Mouse (Mus musculus): Measurements from ENCODE around the gene Cep112. TPM values are rescaled to one million over a fixed set of nuclear protein-coding genes. Genes with fewer than 3 reads are reported as not detected.
"Not testable (repeated sequence)": the region's sequence is repeated elsewhere in the genome, so short reads cannot be mapped to it uniquely, and the experiment has no call there.

Cep112 gene
- polyA plus RNA-seq, 1 experiment from 2014 or later = 12.4 TPM

DNA sequence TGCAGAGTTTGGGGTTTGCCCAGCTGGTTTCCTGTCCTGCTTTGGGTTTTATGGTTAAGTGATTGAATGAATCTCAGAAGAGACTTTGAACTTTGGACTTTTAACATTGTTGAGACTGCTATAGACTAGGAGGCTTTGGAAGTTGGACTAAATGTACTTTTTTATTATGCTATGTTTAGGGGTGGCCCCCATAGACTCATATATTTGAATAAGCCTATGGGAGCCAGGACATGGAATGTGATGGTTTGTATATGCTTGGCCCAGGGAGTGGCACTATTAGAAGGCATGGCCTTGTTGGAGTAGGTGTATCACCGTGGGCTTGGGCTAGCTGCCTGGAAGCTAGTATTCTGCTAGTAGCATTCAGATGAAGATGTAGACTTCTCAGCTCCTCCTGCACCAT is 446.3 kb downstream of the Cep112 start:
- not testable (repeated sequence) for DNase-seq (ENCODE audit: low spot score); H3K4me3 ChIP-seq (ENCODE audit: low read depth, low read length); H3K27ac ChIP-seq (ENCODE audit: low read depth, low read length); H3K9me3 ChIP-seq (ENCODE audit: control insufficient read depth, low read length); H3K36me3 ChIP-seq (ENCODE audit: control insufficient read depth, insufficient read depth, low read length); H3K27me3 ChIP-seq (ENCODE audit: control insufficient read depth, insufficient read depth, low read length); ATAC-seq (ENCODE audit: low FRiP score); H3K4me1 ChIP-seq (replicated peaks; ENCODE audit: control insufficient read depth, insufficient read depth, low read length); H3K9ac ChIP-seq (ENCODE audit: low read depth, low read length); H3K4me2 ChIP-seq (replicated peaks; ENCODE audit: low read depth, low read length)
- WGBS = 93% methylated on average over 1 of the region's 1 CpGs

DNA sequence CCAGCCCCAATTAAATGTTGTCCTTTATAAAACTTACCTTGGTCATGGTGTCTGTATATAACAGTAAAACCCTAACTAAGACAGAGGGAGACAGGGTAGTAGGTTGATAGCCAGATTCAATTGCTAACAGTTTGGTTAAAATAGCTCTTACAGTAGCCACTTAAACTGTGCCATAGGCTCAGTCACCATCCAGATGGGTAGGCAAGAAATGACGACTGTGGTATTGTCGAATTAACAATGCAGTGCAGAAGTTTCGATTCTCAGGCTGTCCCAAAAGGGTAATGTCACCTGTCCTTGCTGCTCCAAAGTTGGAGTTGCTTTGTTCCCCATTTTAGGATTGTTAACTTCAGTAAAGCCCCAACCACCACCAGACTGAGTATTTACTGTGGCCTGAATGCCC is 446.8 kb downstream of the Cep112 start:
- no peaks in the 10 kb centered on the region for H3K4me1 ChIP-seq (replicated peaks; ENCODE audit: control insufficient read depth, insufficient read depth, low read length)
- WGBS = 87% methylated on average over 3 of the region's 3 CpGs
- no peaks in the 10 kb centered on the region for H3K36me3 ChIP-seq (ENCODE audit: control insufficient read depth, insufficient read depth, low read length)

DNA sequence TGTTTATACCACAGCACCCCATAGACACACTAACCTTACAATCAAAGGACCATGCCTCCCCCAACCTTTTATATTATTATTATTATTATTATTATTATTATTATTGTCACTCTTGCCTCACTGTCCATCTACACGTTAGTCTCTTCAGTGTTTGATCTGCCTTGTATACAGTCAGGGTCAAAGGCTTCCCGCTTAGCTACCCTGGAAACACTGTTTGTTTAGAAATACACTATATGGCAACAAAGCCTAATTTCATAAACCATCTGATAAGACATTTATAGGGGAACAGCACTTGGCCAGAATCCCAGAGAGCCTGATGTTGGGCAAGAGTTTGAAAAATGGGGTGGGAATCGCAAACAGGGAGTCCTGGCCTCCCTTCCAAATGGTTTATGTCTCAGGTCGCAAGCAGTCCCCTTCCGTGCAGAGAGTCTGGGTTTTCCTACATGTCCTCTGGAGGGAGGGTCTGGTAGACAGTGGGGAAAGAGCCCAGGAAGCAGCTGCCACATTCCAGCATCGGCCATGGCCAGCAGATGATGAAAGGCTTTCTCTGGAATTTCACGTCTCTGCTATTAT is 451.7 kb downstream of the Cep112 start:
- Histone ChIP-seq H3K4me1 (replicated peaks; ENCODE audit: control insufficient read depth, insufficient read depth, low read length) (no peaks in the 10 kb centered on the region), H3K27ac (ENCODE audit: low read depth, low read length) (no peak overlapping the region), H3K4me3 (ENCODE audit: low read depth, low read length) (no peak overlapping the region), H3K9ac (ENCODE audit: low read depth, low read length) (no peak overlapping the region), H3K27me3 (ENCODE audit: control insufficient read depth, insufficient read depth, low read length) (no peaks in the 10 kb centered on the region), H3K4me2 (replicated peaks; ENCODE audit: low read depth, low read length) (no peak overlapping the region), H3K9me3 (ENCODE audit: control insufficient read depth, low read length) (no peaks in the 10 kb centered on the region), H3K36me3 (ENCODE audit: control insufficient read depth, insufficient read depth, low read length) (no peaks in the 10 kb centered on the region)
- ATAC-seq (ENCODE audit: low FRiP score) (no peak), DNase-seq (ENCODE audit: low spot score) (no peak)
- 85% methylated on average over 7 of the region's 7 CpGs for WGBS

More for the DNA sequence above, 446.8 kb downstream of the Cep112 start:
- Histone ChIP-seq H3K27ac (ENCODE audit: low read depth, low read length) (no peak overlapping the region), H3K4me3 (ENCODE audit: low read depth, low read length) (no peak overlapping the region), H3K9ac (ENCODE audit: low read depth, low read length) (no peak overlapping the region), H3K9me3 (ENCODE audit: control insufficient read depth, low read length) (no peaks in the 10 kb centered on the region), H3K27me3 (ENCODE audit: control insufficient read depth, insufficient read depth, low read length) (no peaks in the 10 kb centered on the region), H3K4me2 (replicated peaks; ENCODE audit: low read depth, low read length) (no peak overlapping the region)
- no peak for DNase-seq (ENCODE audit: low spot score)
- no peak for ATAC-seq (ENCODE audit: low FRiP score)

DNA sequence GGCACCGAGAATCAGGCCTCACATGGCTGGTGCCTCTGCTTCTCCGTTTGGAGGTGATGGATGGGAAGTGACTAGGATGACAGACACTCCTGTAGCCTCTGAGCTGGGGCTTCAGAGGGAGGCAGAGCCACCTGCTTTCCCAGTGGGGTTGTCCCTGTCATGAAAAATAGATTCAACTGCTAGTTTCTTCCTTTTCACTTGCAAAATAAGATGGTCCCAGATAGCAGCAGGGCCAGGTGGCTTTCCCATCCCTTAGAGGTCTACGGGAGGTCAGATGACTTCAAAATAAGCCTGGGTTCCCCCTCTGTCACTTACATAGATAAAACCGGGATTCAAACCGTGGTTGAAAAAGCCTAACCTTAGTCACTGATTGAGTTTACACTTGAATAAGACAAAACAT is 452.5 kb downstream of the Cep112 start:
- no peak overlapping the region for H3K4me2 ChIP-seq (replicated peaks; ENCODE audit: low read depth, low read length)
- H3K27me3 ChIP-seq (ENCODE audit: control insufficient read depth, insufficient read depth, low read length) = no peaks in the 10 kb centered on the region
- 65% methylated on average over 5 of the region's 5 CpGs for whole genome bisulfite sequencing
- H3K9ac ChIP-seq (ENCODE audit: low read depth, low read length) = no peak overlapping the region
- ATAC-seq (ENCODE audit: low FRiP score) (no peak), DNase-seq (ENCODE audit: low spot score) (no peak)
- H3K4me3 ChIP-seq (ENCODE audit: low read depth, low read length) = no peak overlapping the region
- H3K27ac ChIP-seq (ENCODE audit: low read depth, low read length) = no peak overlapping the region
- no peaks in the 10 kb centered on the region for H3K9me3 ChIP-seq (ENCODE audit: control insufficient read depth, low read length)
- H3K36me3 ChIP-seq (ENCODE audit: control insufficient read depth, insufficient read depth, low read length) = no peaks in the 10 kb centered on the region
- no peaks in the 10 kb centered on the region for H3K4me1 ChIP-seq (replicated peaks; ENCODE audit: control insufficient read depth, insufficient read depth, low read length)

DNA sequence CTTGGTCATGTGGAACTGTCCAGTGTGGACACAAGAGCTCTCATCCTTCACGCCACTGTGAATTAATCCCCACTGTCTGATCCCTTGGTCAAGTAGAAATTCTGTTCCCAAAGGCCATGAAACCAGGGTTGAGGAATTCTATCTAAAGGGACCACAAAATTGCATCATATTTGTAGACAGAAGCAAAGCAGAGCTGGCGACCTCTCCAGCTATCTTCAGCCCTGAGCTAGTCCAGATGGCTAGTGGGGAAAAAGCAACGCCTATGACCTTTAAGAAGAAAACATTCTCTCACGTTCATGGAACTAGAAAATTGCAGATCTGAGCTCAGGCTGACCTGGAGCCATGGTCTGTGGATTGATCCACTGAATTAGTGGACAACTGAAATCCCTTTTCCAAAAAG is 455.6 kb downstream of the Cep112 start:
- Histone ChIP-seq H3K9me3 (ENCODE audit: control insufficient read depth, low read length) (no peaks in the 10 kb centered on the region), H3K27ac (ENCODE audit: low read depth, low read length) (no peak overlapping the region), H3K4me1 (replicated peaks; ENCODE audit: control insufficient read depth, insufficient read depth, low read length) (no peaks in the 10 kb centered on the region), H3K9ac (ENCODE audit: low read depth, low read length) (no peak overlapping the region), H3K4me2 (replicated peaks; ENCODE audit: low read depth, low read length) (no peak overlapping the region), H3K4me3 (ENCODE audit: low read depth, low read length) (no peak overlapping the region), H3K36me3 (ENCODE audit: control insufficient read depth, insufficient read depth, low read length) (no peaks in the 10 kb centered on the region), H3K27me3 (ENCODE audit: control insufficient read depth, insufficient read depth, low read length) (no peaks in the 10 kb centered on the region)
- ATAC-seq (ENCODE audit: low FRiP score) = no peak
- 75% methylated on average over 4 of the region's 4 CpGs for WGBS
- no peak for DNase-seq (ENCODE audit: low spot score)

DNA sequence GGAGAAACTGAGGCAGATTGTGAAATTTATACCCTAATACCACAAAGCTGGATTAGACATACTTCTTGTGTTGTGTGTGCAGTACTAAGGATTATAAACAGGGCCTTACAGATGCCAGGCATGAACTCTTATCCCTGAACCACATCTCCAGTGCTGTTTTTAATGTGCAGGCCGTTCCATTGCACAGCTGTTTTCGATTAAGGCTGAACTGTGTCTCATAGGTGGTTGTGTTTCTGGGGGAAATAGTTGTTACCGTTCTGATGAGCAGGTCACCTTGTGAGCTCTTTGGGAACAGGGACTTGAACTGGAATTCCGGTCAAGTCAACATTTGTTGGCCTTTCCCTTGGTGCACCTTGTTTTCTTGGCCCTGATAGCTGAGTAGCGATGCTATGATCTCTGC is 456.7 kb downstream of the Cep112 start:
- H3K4me2 ChIP-seq (replicated peaks; ENCODE audit: low read depth, low read length) = no peak overlapping the region
- H3K27me3 ChIP-seq (ENCODE audit: control insufficient read depth, insufficient read depth, low read length) = no peaks in the 10 kb centered on the region
- no peaks in the 10 kb centered on the region for H3K9me3 ChIP-seq (ENCODE audit: control insufficient read depth, low read length)
- no peaks in the 10 kb centered on the region for H3K36me3 ChIP-seq (ENCODE audit: control insufficient read depth, insufficient read depth, low read length)
- H3K4me3 ChIP-seq (ENCODE audit: low read depth, low read length) = no peak overlapping the region
- H3K9ac ChIP-seq (ENCODE audit: low read depth, low read length) = no peak overlapping the region
- DNase-seq (ENCODE audit: low spot score) (no peak), ATAC-seq (ENCODE audit: low FRiP score) (no peak)
- 74% methylated on average over 5 of the region's 5 CpGs for WGBS
- H3K27ac ChIP-seq (ENCODE audit: low read depth, low read length) = no peak overlapping the region
- H3K4me1 ChIP-seq (replicated peaks; ENCODE audit: control insufficient read depth, insufficient read depth, low read length) = no peaks in the 10 kb centered on the region

DNA sequence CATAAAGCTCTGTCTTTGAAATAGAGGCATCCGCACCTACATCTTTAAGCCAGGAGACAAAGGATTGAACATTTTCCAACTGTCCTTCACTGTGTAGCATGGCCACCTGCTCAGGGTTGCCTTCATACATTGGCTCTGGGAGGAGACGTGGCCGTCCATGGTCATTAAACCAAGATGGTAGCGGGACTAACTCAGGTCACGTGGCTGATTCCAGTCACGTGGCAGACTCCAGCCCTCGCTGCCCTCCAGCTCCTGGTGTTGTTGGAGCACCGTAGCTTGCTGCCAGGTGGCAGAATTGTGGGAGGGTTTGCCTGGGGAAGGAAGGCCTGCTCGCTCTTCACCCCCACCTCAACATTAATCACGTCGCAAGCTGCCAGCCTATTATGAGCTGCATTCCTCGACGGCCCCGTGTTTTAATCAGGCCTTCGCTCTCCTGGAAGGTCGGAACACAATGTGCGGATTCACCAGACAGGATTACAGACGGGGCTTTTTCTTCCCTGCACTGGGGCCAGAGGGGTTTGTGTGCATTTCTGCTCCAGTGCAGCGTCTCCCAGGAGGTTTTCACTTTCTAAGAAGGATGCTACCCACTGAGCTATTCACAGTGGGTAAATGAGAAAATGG is 460.4 kb downstream of the Cep112 start:
- no peaks in the 10 kb centered on the region for H3K27me3 ChIP-seq (ENCODE audit: control insufficient read depth, insufficient read depth, low read length)
- WGBS = 45% methylated on average over 19 of the region's 19 CpGs
- no peaks in the 10 kb centered on the region for H3K36me3 ChIP-seq (ENCODE audit: control insufficient read depth, insufficient read depth, low read length)
- ATAC-seq (ENCODE audit: low FRiP score) (peak; percentile 40), DNase-seq (ENCODE audit: low spot score) (peak; percentile 18)
- H3K9me3 ChIP-seq (ENCODE audit: control insufficient read depth, low read length) = no peaks in the 10 kb centered on the region
- no peak overlapping the region for H3K9ac ChIP-seq (ENCODE audit: low read depth, low read length)
- no peak overlapping the region for H3K4me2 ChIP-seq (replicated peaks; ENCODE audit: low read depth, low read length)
- no peak overlapping the region for H3K4me3 ChIP-seq (ENCODE audit: low read depth, low read length)
- no peak overlapping the region for H3K27ac ChIP-seq (ENCODE audit: low read depth, low read length)
- no peaks in the 10 kb centered on the region for H3K4me1 ChIP-seq (replicated peaks; ENCODE audit: control insufficient read depth, insufficient read depth, low read length)

DNA sequence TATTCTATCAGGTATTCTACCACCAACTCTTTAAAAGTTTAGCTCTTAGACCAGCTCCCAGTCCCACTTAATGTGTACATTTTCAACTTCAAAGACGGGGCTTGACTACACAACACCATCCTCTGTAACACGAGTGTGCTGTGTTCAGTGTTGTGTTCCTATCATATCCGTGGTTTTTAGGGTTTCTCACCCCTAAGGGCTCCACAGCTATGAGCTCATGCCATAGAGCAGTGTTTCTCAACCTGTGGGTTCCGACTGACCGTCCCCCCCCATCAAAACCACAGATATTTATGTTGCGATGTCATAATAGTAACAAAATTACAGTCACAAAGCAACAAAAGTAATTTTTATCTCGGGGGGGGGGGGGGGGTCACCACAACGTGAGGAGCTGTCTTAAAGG is 461.1 kb downstream of the Cep112 start:
- H3K9ac ChIP-seq (ENCODE audit: low read depth, low read length) = no peak overlapping the region
- H3K4me3 ChIP-seq (ENCODE audit: low read depth, low read length) = no peak overlapping the region
- 85% methylated on average over 8 of the region's 8 CpGs for WGBS
- no peaks in the 10 kb centered on the region for H3K4me1 ChIP-seq (replicated peaks; ENCODE audit: control insufficient read depth, insufficient read depth, low read length)
- H3K27ac ChIP-seq (ENCODE audit: low read depth, low read length) = no peak overlapping the region
- H3K4me2 ChIP-seq (replicated peaks; ENCODE audit: low read depth, low read length) = no peak overlapping the region
- no peaks in the 10 kb centered on the region for H3K9me3 ChIP-seq (ENCODE audit: control insufficient read depth, low read length)
- no peaks in the 10 kb centered on the region for H3K36me3 ChIP-seq (ENCODE audit: control insufficient read depth, insufficient read depth, low read length)
- no peaks in the 10 kb centered on the region for H3K27me3 ChIP-seq (ENCODE audit: control insufficient read depth, insufficient read depth, low read length)
- ATAC-seq (ENCODE audit: low FRiP score) (no peak), DNase-seq (ENCODE audit: low spot score) (no peak)

DNA sequence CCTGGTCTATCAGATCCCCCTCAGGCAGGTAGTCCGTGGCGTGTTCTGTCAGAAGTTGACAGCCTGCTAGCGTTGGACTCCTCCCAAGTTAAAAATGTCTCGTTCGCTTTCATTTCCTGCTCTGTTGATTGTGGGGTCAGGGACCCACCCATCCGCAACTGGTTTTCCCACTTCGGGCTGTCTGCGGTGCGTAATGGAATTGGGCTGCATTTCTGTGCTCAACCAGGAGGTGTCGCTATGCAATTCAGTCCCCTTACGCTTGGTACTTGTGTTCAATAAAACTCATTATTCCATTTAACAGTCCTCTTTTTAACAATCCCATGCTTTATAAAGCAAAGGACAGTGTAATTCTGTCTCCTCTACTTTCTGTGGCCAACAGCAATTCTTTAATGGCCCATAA is 464.1 kb downstream of the Cep112 start:
- Histone ChIP-seq H3K27me3 (ENCODE audit: control insufficient read depth, insufficient read depth, low read length) (no peaks in the 10 kb centered on the region), H3K4me3 (ENCODE audit: low read depth, low read length) (no peak overlapping the region), H3K9ac (ENCODE audit: low read depth, low read length) (no peak overlapping the region), H3K27ac (ENCODE audit: low read depth, low read length) (no peak overlapping the region), H3K4me2 (replicated peaks; ENCODE audit: low read depth, low read length) (no peak overlapping the region), H3K36me3 (ENCODE audit: control insufficient read depth, insufficient read depth, low read length) (no peaks in the 10 kb centered on the region), H3K9me3 (ENCODE audit: control insufficient read depth, low read length) (no peaks in the 10 kb centered on the region), H3K4me1 (replicated peaks; ENCODE audit: control insufficient read depth, insufficient read depth, low read length) (no peaks in the 10 kb centered on the region)
- ATAC-seq (ENCODE audit: low FRiP score) = no peak
- peak; percentile 59 for DNase-seq (ENCODE audit: low spot score)
- WGBS = 53% methylated on average over 11 of the region's 11 CpGs
